Mouse (Mus musculus): ENCODE data around the gene Zfp385b.

The Zfp385b gene

GRCm38 (mm10) chr2:77514476-77514875, 305.0 kb downstream of the Zfp385b start:
- no peak for DNase-seq

- no peak for DNase-seq
Measured at GRCm38 (mm10) chr2:77508731-77509130, 310.7 kb downstream of the Zfp385b start.

- DNase-seq = no peak
Measured at GRCm38 (mm10) chr2:77506308-77506707, 313.1 kb downstream of the Zfp385b start.

- DNase-seq = no peak
Measured at GRCm38 (mm10) chr2:77505614-77506013, 313.8 kb downstream of the Zfp385b start.

- no peak for DNase-seq
Measured at GRCm38 (mm10) chr2:77503674-77504351, 315.6 kb downstream of the Zfp385b start.

- DNase-seq = no peak
Measured at GRCm38 (mm10) chr2:77503217-77503616, 316.2 kb downstream of the Zfp385b start.

GRCm38 (mm10) chr2:77502458-77502857, 317.0 kb downstream of the Zfp385b start:
- DNase-seq = no peak

GRCm38 (mm10) chr2:77500480-77500879, 319.0 kb downstream of the Zfp385b start:
- DNase-seq = no peak

- no peak for DNase-seq
Measured at GRCm38 (mm10) chr2:77498379-77498778, 321.1 kb downstream of the Zfp385b start.

GRCm38 (mm10) chr2:77497942-77498341, 321.5 kb downstream of the Zfp385b start:
- DNase-seq = no peak

- DNase-seq = no peak
Measured at GRCm38 (mm10) chr2:77496071-77496470, 323.4 kb downstream of the Zfp385b start.

- DNase-seq = no peak
Measured at GRCm38 (mm10) chr2:77495344-77495743, 324.1 kb downstream of the Zfp385b start.

GRCm38 (mm10) chr2:77493695-77494094, 325.7 kb downstream of the Zfp385b start:
- DNase-seq = no peak

GRCm38 (mm10) chr2:77487151-77487550, 332.3 kb downstream of the Zfp385b start:
- DNase-seq = no peak

- DNase-seq = no peak
Measured at GRCm38 (mm10) chr2:77481274-77481673, 338.2 kb downstream of the Zfp385b start.

GRCm38 (mm10) chr2:77477536-77477935, 341.9 kb downstream of the Zfp385b start:
- no peak for DNase-seq

- no peak for DNase-seq
Measured at GRCm38 (mm10) chr2:77476444-77476843, 343.0 kb downstream of the Zfp385b start.

GRCm38 (mm10) chr2:77472254-77472837, 347.1 kb downstream of the Zfp385b start:
- DNase-seq = no peak

GRCm38 (mm10) chr2:77470716-77471115, 348.7 kb downstream of the Zfp385b start:
- DNase-seq = no peak

GRCm38 (mm10) chr2:77461413-77461812, 358.0 kb downstream of the Zfp385b start:
- DNase-seq = no peak

- DNase-seq = no peak
Measured at GRCm38 (mm10) chr2:77460011-77460410, 359.4 kb downstream of the Zfp385b start.

- no peak for DNase-seq
Measured at GRCm38 (mm10) chr2:77458431-77458830, 361.0 kb downstream of the Zfp385b start.

GRCm38 (mm10) chr2:77457120-77457519, 362.3 kb downstream of the Zfp385b start:
- DNase-seq = no peak

GRCm38 (mm10) chr2:77456602-77457001, 362.8 kb downstream of the Zfp385b start:
- no peak for DNase-seq

Data from right cerebral cortex, adult 18-20 months (tissue).